Comparison of ENCODE assay signal across 20 mouse cellular contexts in genomic region chr5:148014133-148014854, GRCm38 (mm10). TPM values are rescaled to one million over a fixed set of nuclear protein-coding genes. Genes with fewer than 3 reads are reported as not detected.
DNase-seq lines count a peak whose midpoint lies in the region; ATAC-seq and TF ChIP-seq lines count a peak whose summit lies in the region.
"Had no signal": no experiment of that assay in that cellular context is flagged by ENCODE, and none has a peak within 500 bp of the region (broad histone marks: within the 10 kb centered on the region; RNA-seq: fewer than 3 reads in every experiment).

No protein-coding gene starts in this region.

- H3K4me3 ChIP-seq in midbrain, embryonic 11.5 days (ENCODE audit: low read depth, low read length), result no peak overlapping the region
- no peak overlapping the region for H3K4me3 ChIP-seq in midbrain, embryonic 10.5 days
- H3K4me3 ChIP-seq in intestine, embryonic 15.5 days (replicated peaks), result no peak overlapping the region
- H3K4me3 ChIP-seq in intestine, postnatal 0 days (ENCODE audit: low read depth, low read length), result no peak overlapping the region
- H3K4me3 ChIP-seq in stomach, postnatal 0 days (ENCODE audit: low read depth, low read length), result no peak overlapping the region
- H3K4me3 ChIP-seq: embryonic facial prominence, embryonic 10.5 days; embryonic facial prominence, embryonic 12.5 days; forebrain, embryonic 13.5 days; forebrain, embryonic 15.5 days had no signal

- 0 out of 2 replicates have a peak, but pooled peaks have one; percentile 17 for TF ChIP-seq CTCF in intestine, postnatal 0 days (IDR thresholded peaks at IDR 0.05; ENCODE audit: low read depth)
- TF ChIP-seq CTCF in stomach, postnatal 0 days (IDR thresholded peaks at IDR 0.05; ENCODE audit: low read depth), result no peak

- H3K9ac ChIP-seq in midbrain, embryonic 11.5 days (ENCODE audit: low read length), result no peak overlapping the region
- H3K9ac ChIP-seq in intestine, embryonic 15.5 days, result no peak overlapping the region
- no peak overlapping the region for H3K9ac ChIP-seq in intestine, postnatal 0 days (ENCODE audit: low read depth, low read length)
- H3K9ac ChIP-seq in stomach, postnatal 0 days (ENCODE audit: low read length), result no peak overlapping the region
- H3K9ac ChIP-seq: embryonic facial prominence, embryonic 12.5 days; forebrain, embryonic 13.5 days; forebrain, embryonic 15.5 days; forebrain, postnatal 0 days had no signal

- WGBS in midbrain, embryonic 11.5 days, result 81% methylated on average over 6 of the region's 6 CpGs
- WGBS in midbrain, embryonic 10.5 days, result 80% methylated on average over 6 of the region's 6 CpGs
- 59% methylated on average over 6 of the region's 6 CpGs for WGBS in intestine, embryonic 15.5 days
- 41% methylated on average over 6 of the region's 6 CpGs for WGBS in intestine, postnatal 0 days
- WGBS in stomach, postnatal 0 days, result 64% methylated on average over 6 of the region's 6 CpGs

- no peaks in the 10 kb centered on the region for H3K27me3 ChIP-seq in midbrain, embryonic 11.5 days (ENCODE audit: control insufficient read depth, insufficient read depth, low read length)
- no peaks in the 10 kb centered on the region for H3K27me3 ChIP-seq in midbrain, embryonic 10.5 days (ENCODE audit: low read depth, poor library complexity, severe bottlenecking)
- H3K27me3 ChIP-seq in intestine, embryonic 15.5 days (replicated peaks), result no peaks in the 10 kb centered on the region
- H3K27me3 ChIP-seq in intestine, postnatal 0 days (replicated peaks; ENCODE audit: control insufficient read depth, insufficient read depth, low read length), result no peaks in the 10 kb centered on the region
- no peaks in the 10 kb centered on the region for H3K27me3 ChIP-seq in stomach, postnatal 0 days (ENCODE audit: control insufficient read depth, insufficient read depth, low read length)
- H3K27me3 ChIP-seq: embryonic facial prominence, embryonic 12.5 days; forebrain, embryonic 13.5 days; forebrain, embryonic 15.5 days had no signal

- ATAC-seq in midbrain, embryonic 11.5 days (ENCODE audit: low FRiP score), result no peak
- ATAC-seq in intestine, embryonic 15.5 days, result peak; percentile 97
- peak; percentile 96 for ATAC-seq in intestine, postnatal 0 days
- peak; percentile 76 for ATAC-seq in stomach, postnatal 0 days (ENCODE audit: low FRiP score, low TSS enrichment)
- ATAC-seq: forebrain, embryonic 13.5 days; forebrain, embryonic 15.5 days; forebrain, postnatal 0 days had no signal

- no peak overlapping the region for H3K27ac ChIP-seq in midbrain, embryonic 11.5 days (ENCODE audit: low read depth, low read length)
- no peak overlapping the region for H3K27ac ChIP-seq in midbrain, embryonic 10.5 days (replicated peaks)
- peak overlapping the region; percentile 59 for H3K27ac ChIP-seq in intestine, embryonic 15.5 days
- 0 out of 2 replicates have a peak overlapping the region, but pooled peaks have one; percentile 63 for H3K27ac ChIP-seq in intestine, postnatal 0 days (ENCODE audit: low read depth, low read length)
- no peak overlapping the region for H3K27ac ChIP-seq in stomach, postnatal 0 days (replicated peaks)
- H3K27ac ChIP-seq: embryonic facial prominence, embryonic 10.5 days; embryonic facial prominence, embryonic 12.5 days; forebrain, embryonic 13.5 days; forebrain, embryonic 15.5 days had no signal

- H3K36me3 ChIP-seq in midbrain, embryonic 11.5 days (ENCODE audit: control insufficient read depth, insufficient read depth, low read length), result no peaks in the 10 kb centered on the region
- no peaks in the 10 kb centered on the region for H3K36me3 ChIP-seq in midbrain, embryonic 10.5 days
- H3K36me3 ChIP-seq in intestine, embryonic 15.5 days, result no peaks in the 10 kb centered on the region
- H3K36me3 ChIP-seq in intestine, postnatal 0 days (ENCODE audit: control insufficient read depth, insufficient read depth), result no peaks in the 10 kb centered on the region
- H3K36me3 ChIP-seq in stomach, postnatal 0 days (ENCODE audit: control insufficient read depth, insufficient read depth, low read length), result no peaks in the 10 kb centered on the region
- H3K36me3 ChIP-seq: embryonic facial prominence, embryonic 10.5 days; embryonic facial prominence, embryonic 12.5 days; forebrain, embryonic 15.5 days had no signal

- DNase-seq in midbrain, embryonic 11.5 days (ENCODE audit: low spot score, missing footprints), result peak; percentile 60
- DNase-seq in midbrain, embryonic 10.5 days (ENCODE audit: low spot score), result no peak
- DNase-seq in stomach, postnatal 0 days (ENCODE audit: low spot score), result peak; percentile 24
- no peak for DNase-seq in thymus, postnatal 14 days
- no peak for DNase-seq in left cerebral cortex, adult 9 months (ENCODE audit: low spot score in 2 of 2)
- no peak for DNase-seq in adrenal gland, adult (ENCODE audit: inconsistent age in 2 of 2, low spot score in 1 of 2)
- DNase-seq: adrenal gland, adult 8-10 months; adrenal gland, postnatal 14 days; adrenal gland, postnatal 36 days; cerebellum, adult 11-12 months; cerebellum, adult 8-10 months; cerebellum, adult 9-11 months; cerebellum, postnatal 14 days; forebrain, postnatal 0 days had no signal

- no peaks in the 10 kb centered on the region for H3K4me1 ChIP-seq in midbrain, embryonic 11.5 days (ENCODE audit: control insufficient read depth, insufficient read depth, low read length)
- H3K4me1 ChIP-seq in midbrain, embryonic 10.5 days, result no peaks in the 10 kb centered on the region
- 0 out of 2 replicates have a peak, but pooled peaks cover 3% of the 10 kb centered on the region for H3K4me1 ChIP-seq in intestine, embryonic 15.5 days (replicated peaks)
- H3K4me1 ChIP-seq in intestine, postnatal 0 days (replicated peaks; ENCODE audit: control insufficient read depth, insufficient read depth, low read length), result 0 out of 2 replicates have a peak, but pooled peaks cover 2% of the 10 kb centered on the region
- no peaks in the 10 kb centered on the region for H3K4me1 ChIP-seq in stomach, postnatal 0 days (replicated peaks; ENCODE audit: control insufficient read depth, insufficient read depth)
- H3K4me1 ChIP-seq: embryonic facial prominence, embryonic 10.5 days; embryonic facial prominence, embryonic 12.5 days; forebrain, embryonic 13.5 days; forebrain, embryonic 15.5 days had no signal

- TF ChIP-seq EP300 in stomach, postnatal 0 days (optimal IDR thresholded peaks at IDR 0.05), result no peak

- H3K9me3 ChIP-seq in midbrain, embryonic 11.5 days (ENCODE audit: control insufficient read depth, low read length), result no peaks in the 10 kb centered on the region
- H3K9me3 ChIP-seq in midbrain, embryonic 10.5 days (replicated peaks), result no peaks in the 10 kb centered on the region; the same call in 1 of the 2 replicates
- no peaks in the 10 kb centered on the region for H3K9me3 ChIP-seq in intestine, embryonic 15.5 days
- no peaks in the 10 kb centered on the region for H3K9me3 ChIP-seq in intestine, postnatal 0 days (ENCODE audit: control insufficient read depth)
- no peaks in the 10 kb centered on the region for H3K9me3 ChIP-seq in stomach, postnatal 0 days (ENCODE audit: control insufficient read depth, low read length)
- H3K9me3 ChIP-seq: embryonic facial prominence, embryonic 12.5 days; forebrain, embryonic 15.5 days had no signal

- no peak overlapping the region for H3K4me2 ChIP-seq in midbrain, embryonic 11.5 days
- 0 out of 2 replicates have a peak overlapping the region, but pooled peaks have one; percentile 17 for H3K4me2 ChIP-seq in intestine, embryonic 15.5 days (replicated peaks)
- H3K4me2 ChIP-seq in intestine, postnatal 0 days (replicated peaks; ENCODE audit: low read depth), result peak overlapping the region; percentile 28; the same call in 1 of the 2 replicates
- H3K4me2 ChIP-seq in stomach, postnatal 0 days (replicated peaks; ENCODE audit: low read depth), result no peak overlapping the region
- H3K4me2 ChIP-seq: embryonic facial prominence, embryonic 12.5 days; forebrain, embryonic 13.5 days; forebrain, embryonic 15.5 days had no signal

RNA-seq across cellular contexts. Expression of gene Mtus2, which starts 57.2 kb away (rescaled TPM):
- polyA plus RNA-seq in midbrain, embryonic 11.5 days (2014; fragmentation: Nextera tagmentation; extraction: Ambion mirVana), result 13.8 and 18.3 TPM in 2 replicates
- polyA plus RNA-seq in midbrain, embryonic 10.5 days (2016; fragmentation: Nextera tagmentation; extraction: Ambion mirVana), result 5.1 and 9.6 TPM in 2 replicates
- 21.9 and 26.0 TPM in 2 replicates for polyA plus RNA-seq in intestine, embryonic 15.5 days (2015; fragmentation: Nextera tagmentation; extraction: Ambion mirVana)
- polyA plus RNA-seq in intestine, postnatal 0 days (2015; fragmentation: Nextera tagmentation; extraction: Ambion mirVana), result 14.0 and 15.8 TPM in 2 replicates
- polyA plus RNA-seq in stomach, postnatal 0 days (2015; fragmentation: Nextera tagmentation; extraction: Ambion mirVana), result 8.3 and 12.3 TPM in 2 replicates

Comparison
In these comparisons a context has a peak if more than half of its experiments do, and no peak if none do; other contexts are left out.
1. DNase-seq: peak in midbrain, embryonic 11.5 days (single experiment) and stomach, postnatal 0 days (single experiment); none in midbrain, embryonic 10.5 days (single experiment), thymus, postnatal 14 days (single experiment), left cerebral cortex, adult 9 months (0 of 2) and adrenal gland, adult (0 of 2).
2. H3K27ac ChIP-seq: peak in intestine, embryonic 15.5 days (single experiment) and intestine, postnatal 0 days (single experiment); none in midbrain, embryonic 11.5 days (single experiment), midbrain, embryonic 10.5 days (single experiment) and stomach, postnatal 0 days (single experiment).
3. H3K4me2 ChIP-seq: peak in intestine, embryonic 15.5 days (single experiment) and intestine, postnatal 0 days (single experiment); none in midbrain, embryonic 11.5 days (single experiment) and stomach, postnatal 0 days (single experiment).